Mouse (Mus musculus) midbrain, postnatal 0 days (tissue): ENCODE data around the gene Slc17a7. TPM values are rescaled to one million over a fixed set of nuclear protein-coding genes. Genes with fewer than 3 reads are reported as not detected.

Source experiments
- ATAC-seq: fragments of 200-750 bp; cut with Nextera tagmentation; 2 replicates; pipeline ENCODE4 v1.8.0; 2017; ENCODE audit warnings: moderate number of reproducible peaks, mild to moderate bottlenecking, moderate TSS enrichment, moderate library complexity; ENCODE audit not compliant: low FRiP score
- DNase-seq: peaks from one replicate; pipeline ENCODE4 v3.0.0-alpha.2; 2015; ENCODE audit warnings: low spot score
- H3K27ac ChIP-seq: fragments of 300-500 bp; sonication (generic); 2 replicates; pipeline ENCODE4 v1.5.1; 2014; ENCODE audit warnings: low read depth, mild to moderate bottlenecking, low read length, mixed read lengths
- H3K27me3 ChIP-seq: fragments of 300-500 bp; sonication (generic); 2 replicates; pipeline ENCODE4 v1.6.1; 2014; ENCODE audit warnings: low read length, control low read depth, mixed read lengths; ENCODE audit not compliant: insufficient read depth
- H3K36me3 ChIP-seq: fragments of 300-500 bp; sonication (generic); 2 replicates; pipeline ENCODE4 v1.6.1; 2014; ENCODE audit warnings: low read length, control low read depth, mixed read lengths; ENCODE audit not compliant: insufficient read depth
- H3K4me1 ChIP-seq: fragments of 300-500 bp; sonication (generic); 2 replicates; pipeline ENCODE4 v1.6.1; 2014; ENCODE audit warnings: mild to moderate bottlenecking, control low read depth, antibody characterized with exemption, low read length, mixed read lengths; ENCODE audit not compliant: insufficient read depth
- H3K4me2 ChIP-seq: fragments of 300-500 bp; sonication (generic); 2 replicates; pipeline ENCODE4 v1.6.1; 2014; ENCODE audit warnings: low read depth, mild to moderate bottlenecking, low read length, mixed read lengths; ENCODE audit not compliant: poor library complexity, severe bottlenecking
- H3K4me3 ChIP-seq: fragments of 300-500 bp; sonication (generic); 2 replicates; pipeline ENCODE4 v1.5.1; 2014; ENCODE audit warnings: low read depth, mild to moderate bottlenecking, low read length, moderate library complexity
- H3K9ac ChIP-seq: fragments of 300-500 bp; sonication (generic); replicated peaks from 2 replicates; pipeline ENCODE4 v1.6.1; 2014; ENCODE audit warnings: mild to moderate bottlenecking, low read length, moderate library complexity, mixed read lengths; ENCODE audit not compliant: poor library complexity, severe bottlenecking
- H3K9me3 ChIP-seq: fragments of 300-500 bp; sonication (generic); 2 replicates; pipeline ENCODE4 v1.6.1; 2016; ENCODE audit warnings: low read length, control low read depth
- CTCF ChIP-seq: IDR thresholded peaks from 2 replicates; pipeline ENCODE4 v1.5.1; 2016; ENCODE audit warnings: antibody characterized with exemption, mild to moderate bottlenecking
- WGBS: fragments of 180-500 bp; shearing (Covaris S2); extraction: QIAGEN DNeasy Blood & Tissue Kit; methylation state at CpG from one replicate; pipeline ENCODE4 v1.1.7; 2014; 5-methylcytosine and 5-hydroxymethylcytosine counted together
- polyA plus RNA-seq: library from polyadenylated mRNA; unstranded; fragments of >200 nt; fragmentation: Nextera tagmentation; extraction: Ambion mirVana; gene quantifications from 2 replicates; pipeline ENCODE4 v1.2.1, GENCODE M21; 2015
- total RNA-seq: library from RNA; depleted of rRNA; stranded (reverse); fragments of >200 nt; gene quantifications from 2 replicates; pipeline ENCODE4 v1.2.3, GENCODE M21; 2014

The Slc17a7 gene
- total and polyA plus RNA-seq, 2 experiments from 2014 or later: 0.95 to 2.5 TPM

DNA sequence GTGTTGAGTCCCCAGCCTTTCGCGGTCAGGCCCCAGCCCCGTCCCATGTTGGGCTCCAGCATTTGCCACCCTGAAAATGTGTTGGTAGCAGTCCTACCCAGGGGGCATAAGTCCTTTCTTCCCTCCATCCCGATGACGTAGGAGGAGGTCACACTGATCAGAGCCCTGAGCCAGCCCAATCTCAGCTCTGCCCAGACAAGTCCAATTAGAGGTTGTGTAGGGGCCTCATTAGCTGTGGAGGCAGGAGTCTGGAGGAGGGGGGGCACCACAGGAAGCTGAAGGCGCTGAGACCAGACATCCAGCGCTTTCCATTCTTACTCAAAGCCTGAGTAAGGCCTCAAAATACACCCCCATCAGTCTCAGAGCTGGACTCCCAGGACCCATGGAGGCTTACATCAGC, 22.2 kb downstream of the Slc17a7 start:
- Histone ChIP-seq H3K9ac (no peak overlapping the region), H3K9me3 (no peaks in the 10 kb centered on the region), H3K4me2 (no peak overlapping the region), H3K4me1 (no peaks in the 10 kb centered on the region), H3K4me3 (no peak overlapping the region), H3K36me3 (no peaks in the 10 kb centered on the region), H3K27me3 (peaks cover 33% of the 10 kb centered on the region), H3K27ac (no peak overlapping the region)
- ATAC-seq (no peak), DNase-seq (no peak)
- no peak for TF ChIP-seq CTCF
- WGBS: 65% methylated on average over 7 of the region's 7 CpGs

DNA sequence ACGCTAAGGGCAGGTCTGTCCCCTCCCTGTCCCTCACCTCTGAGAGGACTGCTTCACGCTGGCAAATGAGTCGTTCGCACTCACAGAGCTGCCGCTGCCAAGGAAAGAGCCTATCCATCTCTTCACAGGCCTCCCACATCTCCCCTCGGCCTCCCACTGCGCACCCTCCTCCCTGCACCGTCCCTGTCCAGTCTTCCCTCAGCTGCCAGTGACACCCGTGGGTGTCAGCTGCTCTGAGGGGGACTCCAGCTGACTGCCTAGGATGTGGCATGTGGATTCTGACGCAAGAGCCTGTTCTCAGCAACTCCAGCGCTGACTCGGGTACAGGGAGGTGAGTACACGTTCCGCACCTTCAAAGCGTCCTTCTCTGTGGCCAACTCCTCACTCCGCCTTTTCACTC, 25.9 kb downstream of the Slc17a7 start:
- Histone ChIP-seq H3K36me3 (no peaks in the 10 kb centered on the region), H3K27ac (no peak overlapping the region), H3K4me2 (no peak overlapping the region), H3K9ac (no peak overlapping the region), H3K4me3 (no peak overlapping the region), H3K4me1 (no peaks in the 10 kb centered on the region), H3K27me3 (peaks cover 4% of the 10 kb centered on the region; the same call in 1 of the 2 replicates), H3K9me3 (no peaks in the 10 kb centered on the region)
- no peak for DNase-seq
- no peak for TF ChIP-seq CTCF
- 65% methylated on average over 16 of the region's 16 CpGs for WGBS
- ATAC-seq: no peak

DNA sequence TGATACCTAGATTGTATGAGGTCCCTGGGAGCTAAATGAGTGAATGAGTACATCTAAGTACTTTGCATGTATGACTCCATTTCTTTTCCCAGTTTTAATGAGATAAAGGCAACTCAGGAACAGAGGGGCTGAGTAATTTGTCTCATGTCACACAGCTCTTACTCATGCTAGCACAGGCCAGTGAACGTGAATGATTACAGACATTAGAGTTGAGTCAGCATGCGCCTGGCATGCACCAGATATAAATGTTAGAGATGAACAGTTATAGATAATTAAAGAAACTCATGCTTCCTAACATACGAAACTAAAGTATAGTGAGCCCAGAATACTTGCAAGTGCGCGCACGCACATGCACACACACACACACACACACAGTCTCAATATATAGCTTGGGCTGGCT, 26.4 kb downstream of the Slc17a7 start:
- 93% methylated on average over 6 of the region's 6 CpGs for WGBS
- no peaks in the 10 kb centered on the region for H3K9me3 ChIP-seq
- TF ChIP-seq CTCF: no peak
- peaks cover 4% of the 10 kb centered on the region; the same call in 1 of the 2 replicates for H3K27me3 ChIP-seq
- no peaks in the 10 kb centered on the region for H3K4me1 ChIP-seq
- DNase-seq (no peak), ATAC-seq (no peak)
- no peak overlapping the region for H3K4me3 ChIP-seq
- H3K27ac ChIP-seq: no peak overlapping the region
- H3K9ac ChIP-seq: no peak overlapping the region
- H3K4me2 ChIP-seq: no peak overlapping the region
- no peaks in the 10 kb centered on the region for H3K36me3 ChIP-seq

DNA sequence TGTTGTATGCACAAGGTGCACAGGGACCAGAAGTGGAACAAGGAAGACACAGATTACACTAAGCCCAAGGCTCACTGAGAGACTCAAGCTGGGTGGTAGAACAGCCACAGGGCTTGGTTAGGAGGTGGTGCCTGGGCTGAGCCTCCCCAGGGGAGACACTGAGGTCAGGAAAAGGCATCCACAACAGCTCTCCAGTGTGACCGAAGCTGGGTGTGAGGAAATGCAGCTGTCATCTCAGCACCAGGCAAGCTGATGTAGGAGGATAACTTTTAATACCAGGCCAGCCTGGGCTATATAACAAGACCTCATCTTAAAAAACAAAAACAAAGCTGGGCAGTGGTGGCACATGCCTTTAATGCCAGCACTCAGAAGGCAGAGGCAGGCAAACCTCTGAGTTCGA, 27.4 kb downstream of the Slc17a7 start:
- Histone ChIP-seq H3K36me3 (no peaks in the 10 kb centered on the region), H3K4me2 (no peak overlapping the region), H3K27me3 (no peaks in the 10 kb centered on the region), H3K9me3 (no peaks in the 10 kb centered on the region), H3K9ac (no peak overlapping the region), H3K4me1 (no peaks in the 10 kb centered on the region), H3K27ac (no peak overlapping the region), H3K4me3 (no peak overlapping the region)
- DNase-seq (no peak), ATAC-seq (no peak)
- no peak for TF ChIP-seq CTCF
- 88% methylated on average over 2 of the region's 2 CpGs for WGBS

DNA sequence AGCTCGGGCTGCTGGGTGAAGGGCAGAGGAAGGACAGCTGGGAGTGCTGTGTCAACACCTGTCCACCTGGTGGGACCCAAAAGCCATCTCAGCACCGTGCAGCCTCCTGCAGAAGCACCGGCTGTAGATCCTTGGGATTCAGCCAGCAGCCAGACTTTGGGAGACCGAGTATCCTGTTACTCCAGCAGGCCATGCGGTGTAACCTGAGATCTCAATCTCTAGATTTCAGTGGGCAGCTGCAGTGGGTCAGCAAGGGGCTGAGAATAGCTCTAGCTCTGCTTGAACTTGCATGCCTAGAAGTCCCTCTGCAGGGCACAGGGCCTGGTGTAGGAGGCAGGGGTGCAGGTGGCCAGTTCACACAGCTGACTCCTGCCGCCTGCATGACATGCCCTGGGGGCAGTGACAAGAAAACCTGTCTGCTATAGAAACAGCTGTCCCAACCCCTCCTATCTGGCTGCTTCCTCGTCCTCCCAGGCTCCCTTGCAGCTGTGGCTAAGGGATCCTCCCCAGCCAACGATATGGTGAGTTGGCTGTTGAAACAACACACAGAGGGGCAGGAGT, 28.1 kb downstream of the Slc17a7 start:
- DNase-seq: peak; percentile 62
- H3K4me1 ChIP-seq: no peaks in the 10 kb centered on the region
- no peaks in the 10 kb centered on the region for H3K36me3 ChIP-seq
- 22% methylated on average over 8 of the region's 8 CpGs for WGBS
- no peak overlapping the region for H3K9ac ChIP-seq
- no peak for ATAC-seq
- no peak for TF ChIP-seq CTCF
- no peaks in the 10 kb centered on the region for H3K9me3 ChIP-seq
- no peaks in the 10 kb centered on the region for H3K27me3 ChIP-seq
- no peak overlapping the region for H3K4me2 ChIP-seq
- no peak overlapping the region for H3K4me3 ChIP-seq
- no peak overlapping the region for H3K27ac ChIP-seq

DNA sequence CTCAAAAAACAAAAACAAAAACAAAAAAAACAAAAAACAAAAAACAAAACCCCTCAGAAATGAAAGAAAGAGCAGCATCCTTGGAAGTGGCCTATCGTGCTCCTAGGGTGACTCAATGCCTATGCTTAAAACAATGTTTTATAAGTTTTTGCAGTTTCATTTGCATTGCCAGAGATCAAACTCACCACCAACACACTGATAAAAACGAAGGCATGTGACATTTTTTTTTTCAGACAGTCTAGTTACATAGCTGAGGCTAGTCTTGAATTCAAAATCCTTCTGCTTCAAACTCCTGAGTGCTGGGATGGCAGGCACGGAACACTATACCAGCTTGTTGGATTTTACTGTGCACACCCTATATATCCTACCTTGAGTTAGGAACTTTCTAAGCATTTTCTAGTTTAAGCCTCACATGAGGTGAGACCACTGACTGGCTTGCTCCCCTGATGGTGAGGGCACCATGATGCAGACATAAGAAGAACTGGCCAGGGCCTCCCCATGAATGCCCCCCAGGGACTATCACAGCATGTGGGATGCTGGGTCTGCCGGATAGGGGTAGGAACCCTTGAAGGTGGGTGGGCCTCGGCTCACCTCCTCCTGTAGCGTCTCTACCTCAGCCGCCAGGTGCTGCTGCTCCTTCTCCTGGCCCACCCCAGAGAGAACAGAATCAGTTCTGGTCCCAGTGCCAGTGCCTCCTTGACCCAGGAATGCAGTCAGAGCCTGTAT, 29.0 kb downstream of the Slc17a7 start:
- Histone ChIP-seq H3K36me3 (no peaks in the 10 kb centered on the region), H3K9me3 (no peaks in the 10 kb centered on the region), H3K27me3 (no peaks in the 10 kb centered on the region), H3K27ac (no peak overlapping the region), H3K4me1 (no peaks in the 10 kb centered on the region), H3K4me3 (no peak overlapping the region), H3K9ac (no peak overlapping the region), H3K4me2 (no peak overlapping the region)
- 85% methylated on average over 7 of the region's 7 CpGs for WGBS
- no peak for TF ChIP-seq CTCF
- ATAC-seq (no peak), DNase-seq (no peak)
